Mouse (Mus musculus) urinary bladder, postnatal 36 days (tissue): ENCODE data around the gene Cog5.

Experiments used
- DNase-seq, 2 experiments: peaks; one replicate each; pipeline ENCODE4 v3.0.0; 2022; ENCODE audit warnings: low spot score in 2 of 2, mixed read lengths in 1 of 2

Gene Cog5

DNA sequence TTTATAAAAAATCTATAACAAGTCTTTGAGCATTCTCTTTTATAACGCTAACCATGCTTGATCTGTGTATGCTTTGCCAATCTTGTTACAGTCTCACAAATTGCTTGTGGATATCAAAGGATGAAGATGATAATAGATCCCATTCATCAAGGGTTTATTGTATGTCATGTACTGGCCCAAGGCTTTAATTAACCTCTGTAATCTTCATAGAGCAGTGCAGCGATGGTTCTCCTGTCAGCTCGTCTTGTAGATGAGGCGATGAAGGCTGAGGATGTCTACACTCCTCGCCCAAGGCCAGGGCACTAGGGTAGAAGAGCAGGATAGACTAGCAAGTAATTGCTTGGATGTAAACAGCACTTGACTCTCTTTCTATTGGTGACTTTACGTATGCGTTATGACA lies 164.9 kb downstream of the Cog5 start:
- no peak for DNase-seq

DNA sequence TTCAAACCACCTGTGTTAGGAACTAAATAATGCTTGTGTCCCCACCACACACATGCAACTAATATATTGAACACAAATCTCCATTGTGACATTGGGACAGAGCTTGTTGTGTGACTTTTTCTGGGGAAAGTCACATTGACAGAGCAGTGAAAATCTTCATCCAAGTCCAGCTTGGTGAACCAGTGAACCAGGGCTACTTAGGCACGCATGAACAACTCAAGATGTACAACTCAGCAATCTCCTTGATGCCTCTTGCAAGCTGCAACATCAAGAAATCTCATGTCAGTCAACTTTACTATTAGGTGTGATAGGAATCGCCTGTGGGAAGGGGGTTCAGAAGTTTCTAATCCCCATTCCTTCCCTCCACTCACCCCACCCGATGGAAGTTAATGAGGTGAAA lies 169.0 kb downstream of the Cog5 start:
- DNase-seq, result no peak

DNA sequence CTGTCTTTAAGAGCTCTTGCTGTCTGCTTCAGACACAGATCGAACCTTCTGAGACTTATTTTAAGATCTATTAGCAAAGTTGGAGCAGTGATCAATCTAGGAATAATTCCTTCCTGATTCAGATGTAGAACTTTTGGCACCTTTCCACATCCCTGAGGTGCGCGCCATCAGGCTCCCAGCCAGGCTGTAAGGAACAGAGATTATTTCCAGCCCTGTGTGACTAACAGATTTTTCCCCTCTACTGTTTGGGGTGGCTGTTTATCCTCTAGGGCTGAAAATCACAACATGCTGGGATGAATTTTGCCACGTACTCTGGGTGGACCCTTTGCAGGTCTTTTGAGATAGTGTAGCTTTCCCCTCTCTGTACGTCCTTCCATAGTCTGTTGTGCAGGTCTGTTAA lies 170.2 kb downstream of the Cog5 start:
- no peak for DNase-seq

DNA sequence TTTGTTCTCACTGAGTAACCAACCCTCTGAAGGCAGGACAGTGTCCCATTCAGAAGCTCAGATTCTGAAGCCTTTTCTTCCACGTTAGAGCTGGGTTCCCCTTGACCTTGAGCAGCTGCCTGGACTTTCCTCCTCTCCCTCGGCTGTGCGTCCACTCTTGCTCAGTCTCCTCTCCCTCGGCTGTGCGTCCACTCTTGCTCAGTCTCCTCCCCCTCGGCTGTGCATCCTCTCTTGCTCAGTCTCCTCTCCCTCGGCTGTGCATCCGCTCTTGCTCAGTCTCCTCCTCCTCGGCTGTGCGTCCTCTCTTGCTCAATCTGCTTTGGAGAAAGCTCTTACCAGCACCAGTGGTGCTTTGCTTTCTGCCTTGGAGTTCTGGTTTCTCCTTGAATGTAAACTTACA lies 171.2 kb downstream of the Cog5 start:
- DNase-seq, result no peak

DNA sequence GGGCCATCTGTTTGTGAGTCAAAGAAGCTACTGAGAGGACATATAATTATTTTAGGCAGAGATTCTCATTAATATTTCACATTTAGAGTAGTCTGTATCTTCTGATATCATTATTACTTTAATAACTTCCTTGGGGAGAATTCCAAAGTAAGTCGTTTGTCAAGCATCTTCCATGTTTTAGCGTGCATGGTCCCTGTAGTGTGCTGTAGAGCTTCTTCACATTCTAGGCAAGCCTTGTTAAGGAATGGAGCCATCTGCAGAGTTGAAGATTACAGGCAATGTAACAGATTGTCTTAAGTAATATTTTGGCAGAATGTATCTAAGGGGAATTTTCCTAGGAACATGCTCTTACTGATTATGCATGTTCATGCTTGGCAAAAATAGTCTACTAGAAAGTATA lies 171.8 kb downstream of the Cog5 start:
- DNase-seq, result no peak

DNA sequence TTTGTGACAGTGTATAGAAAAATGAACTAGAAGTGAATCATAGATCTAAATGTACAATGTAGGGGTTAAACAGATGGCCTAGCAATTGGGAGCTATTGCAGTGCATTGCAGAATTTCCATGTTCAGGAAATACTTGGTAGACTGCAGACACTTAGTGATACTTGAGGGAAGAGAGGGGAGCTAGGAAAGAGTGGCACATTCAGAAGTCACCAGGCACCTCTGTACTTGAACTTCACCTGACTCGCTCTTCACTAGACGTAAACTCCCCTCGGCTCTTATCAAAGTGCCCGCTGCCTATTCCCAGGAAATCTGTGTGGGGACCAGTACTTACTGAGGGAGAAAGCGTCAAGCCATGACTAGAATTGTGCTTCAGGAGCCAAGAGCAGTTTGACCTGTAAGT lies 180.8 kb downstream of the Cog5 start:
- no peak for DNase-seq

DNA sequence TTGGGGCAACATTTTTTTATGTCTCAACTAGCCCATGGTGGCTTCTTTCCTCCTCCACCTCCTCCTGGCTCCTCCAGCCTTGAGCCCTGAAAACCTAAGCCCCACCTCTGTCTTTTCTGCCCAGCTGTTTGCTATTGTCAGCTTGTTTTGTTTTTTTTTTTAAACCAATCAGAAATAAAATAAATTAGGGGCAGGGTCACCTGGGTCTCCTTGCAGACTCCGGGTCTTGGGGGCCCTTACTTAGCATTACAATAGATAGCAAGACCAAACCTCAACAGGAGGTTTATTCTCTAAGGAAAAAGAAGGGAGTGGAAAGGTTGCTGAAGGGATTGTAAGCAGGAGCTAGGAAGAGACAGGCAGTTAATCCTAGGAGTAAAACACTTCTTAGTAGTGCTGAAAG lies 181.5 kb downstream of the Cog5 start:
- DNase-seq, result no peak

DNA sequence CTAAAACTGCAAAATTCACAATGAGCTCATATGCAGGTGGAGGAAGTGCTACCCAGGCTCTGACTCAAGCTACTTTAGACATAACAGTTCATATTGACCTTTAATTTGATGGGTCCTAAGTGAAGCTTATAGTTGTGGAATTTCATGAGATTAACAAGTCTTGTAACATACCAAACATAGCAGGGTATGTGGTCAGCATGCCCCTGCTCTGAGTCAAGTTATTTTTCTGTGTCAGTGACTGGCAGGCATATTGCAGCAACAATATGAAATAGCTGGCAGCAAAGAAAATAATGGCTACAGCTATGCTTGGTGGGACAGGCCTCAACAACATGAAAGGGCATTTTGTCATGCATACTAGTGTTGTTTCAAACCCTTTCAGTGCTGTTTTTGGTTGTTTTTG lies 183.9 kb downstream of the Cog5 start:
- no peak for DNase-seq

DNA sequence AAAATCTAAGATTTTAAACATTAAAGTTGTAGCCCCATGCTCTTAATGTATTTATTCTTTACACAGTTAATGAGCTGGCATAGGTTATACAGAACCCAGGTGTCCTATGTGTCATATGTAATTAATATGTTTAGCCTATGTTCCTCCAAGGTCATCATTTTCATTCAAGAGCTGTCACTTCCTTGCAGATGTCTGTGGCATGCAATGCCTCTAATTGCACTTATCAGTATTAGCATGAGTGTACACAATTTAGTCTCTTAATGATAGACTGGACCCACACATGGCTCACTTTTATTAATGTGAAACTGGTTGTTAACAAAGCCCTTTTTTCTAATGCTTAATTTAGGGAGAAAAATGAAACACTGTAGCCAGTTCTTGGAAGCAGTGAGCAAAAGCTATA lies 184.6 kb downstream of the Cog5 start:
- no peak for DNase-seq

DNA sequence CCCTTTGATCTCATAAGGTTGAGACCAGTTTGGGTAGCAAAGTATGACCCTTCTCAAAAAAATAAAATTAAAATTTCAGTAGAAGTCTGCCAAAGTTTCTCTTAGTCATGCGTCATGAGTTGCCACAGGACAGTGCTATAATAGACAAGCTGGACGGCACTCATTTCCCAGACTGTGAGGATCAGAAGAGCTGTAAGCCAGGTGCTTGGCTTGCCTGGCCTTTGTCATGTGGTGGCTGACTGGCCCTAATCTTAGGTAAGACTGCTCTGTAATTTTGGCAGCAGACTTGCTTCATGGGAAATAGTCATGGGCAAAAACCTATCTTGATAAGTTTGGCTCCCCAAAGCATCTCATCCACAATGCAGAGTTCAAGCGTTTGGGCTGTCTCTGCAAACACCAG lies 191.4 kb downstream of the Cog5 start:
- no peak for DNase-seq

DNA sequence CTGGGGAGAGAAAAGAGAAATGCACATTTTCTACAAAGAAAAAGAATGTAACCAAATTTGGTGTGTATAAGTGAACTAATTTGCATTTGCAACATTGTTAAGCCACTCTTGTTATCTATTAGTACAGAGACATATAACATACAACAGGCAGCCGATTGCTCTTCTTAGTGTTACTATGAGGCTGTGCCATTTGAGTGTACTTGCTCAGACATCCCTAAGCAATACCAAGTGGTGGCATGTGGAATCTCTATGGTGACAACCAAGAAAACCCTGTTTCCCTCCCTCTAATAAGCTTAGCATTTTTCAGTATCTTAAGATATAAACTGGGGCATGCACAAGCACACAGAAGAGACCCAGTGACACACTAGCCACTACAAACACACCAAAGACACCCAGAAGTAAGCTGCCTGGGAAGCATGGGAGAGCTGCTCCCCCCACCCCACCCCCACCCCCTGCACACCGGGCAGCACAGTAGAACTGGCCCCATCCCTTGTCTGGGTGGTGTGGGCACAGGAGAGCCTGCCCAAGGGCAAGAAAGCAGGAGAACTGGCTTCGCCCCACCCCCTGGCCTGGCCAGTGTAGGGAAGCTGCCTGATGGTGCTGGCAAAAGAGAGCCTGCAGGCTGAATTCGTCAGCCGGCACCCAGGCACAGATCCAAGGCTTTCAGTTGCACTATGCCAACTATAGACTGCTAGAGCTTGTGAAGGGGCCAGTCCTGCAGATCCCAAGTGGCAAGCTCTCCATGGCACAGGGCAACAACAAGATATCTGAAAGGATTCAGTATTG lies 194.2 kb downstream of the Cog5 start:
- peak in 1 of 2 experiments; percentile 40 for DNase-seq

DNA sequence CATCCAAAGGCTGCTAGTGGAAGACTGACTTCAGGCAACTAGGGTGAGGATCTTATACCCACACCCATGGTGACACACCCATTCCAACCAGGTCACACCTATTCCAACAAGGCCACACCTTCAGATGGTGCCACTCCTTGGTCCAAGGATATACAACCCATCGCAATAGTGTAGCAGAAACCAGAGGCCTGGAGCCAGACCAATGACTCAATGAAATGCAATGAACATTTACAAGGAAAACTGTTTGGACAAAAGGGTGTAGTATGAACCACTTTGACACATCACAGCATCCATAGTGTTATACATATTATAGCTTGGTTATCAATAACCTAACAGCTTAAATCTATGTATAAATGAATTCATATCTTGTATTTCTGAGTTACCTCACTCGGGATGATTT lies 194.9 kb downstream of the Cog5 start:
- no peak for DNase-seq

DNA sequence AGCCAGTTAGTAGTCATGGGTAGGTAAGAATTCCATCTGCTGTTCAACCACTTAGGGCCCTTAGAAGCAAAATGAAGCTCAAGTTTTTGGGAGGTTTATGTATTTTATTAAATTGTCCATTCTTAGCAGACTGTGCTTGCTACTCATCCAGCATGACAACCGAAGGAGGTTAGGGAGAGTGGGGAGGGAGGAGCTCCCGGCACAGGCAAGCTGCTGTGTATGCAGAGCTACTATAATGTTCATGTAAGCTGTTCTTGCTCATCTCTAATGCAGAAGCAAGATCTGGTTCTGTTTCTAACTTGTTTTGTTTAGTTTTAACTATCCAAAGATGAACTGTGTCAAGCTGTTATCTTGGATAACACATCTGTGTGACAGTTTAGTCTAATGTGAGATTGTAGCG lies 199.4 kb downstream of the Cog5 start:
- no peak for DNase-seq

DNA sequence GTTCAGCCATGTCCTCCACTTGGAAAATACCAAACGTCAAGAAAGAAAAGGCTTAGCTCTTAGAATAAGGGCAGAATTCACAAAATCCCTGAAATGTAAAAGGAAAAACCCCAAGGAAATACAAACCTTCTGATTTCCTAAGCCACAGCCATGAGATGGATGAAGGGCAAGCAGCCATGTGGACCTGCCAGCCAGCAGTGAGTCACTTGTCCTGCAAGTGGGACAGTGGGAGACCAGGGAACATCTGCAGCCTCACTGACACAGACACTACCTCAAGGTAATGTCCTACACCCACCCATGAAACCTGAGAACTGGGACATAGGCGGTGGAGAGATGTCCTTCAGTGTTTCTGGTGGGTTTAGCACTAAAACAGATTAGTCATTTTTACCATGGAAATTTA lies 200.1 kb downstream of the Cog5 start:
- no peak for DNase-seq

DNA sequence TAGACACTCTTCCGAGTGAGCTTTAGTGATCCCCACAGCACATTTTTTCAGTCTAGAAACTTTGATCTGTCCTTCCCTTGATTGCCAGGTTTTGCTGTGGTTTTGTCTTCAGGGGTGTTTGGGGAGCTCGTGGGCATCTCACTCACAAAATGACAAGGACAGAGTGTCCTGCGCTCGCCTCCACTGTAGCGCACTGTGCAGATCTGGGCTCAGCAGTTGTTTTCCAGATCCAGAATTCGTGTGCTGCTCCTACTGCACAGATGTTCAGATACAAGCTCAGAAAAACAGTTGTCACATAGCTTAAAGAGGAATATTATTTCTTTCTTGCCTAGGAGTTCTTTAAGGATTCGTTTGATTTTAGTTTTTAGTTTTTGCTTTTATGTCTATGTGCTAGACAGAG lies 203.1 kb downstream of the Cog5 start:
- no peak for DNase-seq

DNA sequence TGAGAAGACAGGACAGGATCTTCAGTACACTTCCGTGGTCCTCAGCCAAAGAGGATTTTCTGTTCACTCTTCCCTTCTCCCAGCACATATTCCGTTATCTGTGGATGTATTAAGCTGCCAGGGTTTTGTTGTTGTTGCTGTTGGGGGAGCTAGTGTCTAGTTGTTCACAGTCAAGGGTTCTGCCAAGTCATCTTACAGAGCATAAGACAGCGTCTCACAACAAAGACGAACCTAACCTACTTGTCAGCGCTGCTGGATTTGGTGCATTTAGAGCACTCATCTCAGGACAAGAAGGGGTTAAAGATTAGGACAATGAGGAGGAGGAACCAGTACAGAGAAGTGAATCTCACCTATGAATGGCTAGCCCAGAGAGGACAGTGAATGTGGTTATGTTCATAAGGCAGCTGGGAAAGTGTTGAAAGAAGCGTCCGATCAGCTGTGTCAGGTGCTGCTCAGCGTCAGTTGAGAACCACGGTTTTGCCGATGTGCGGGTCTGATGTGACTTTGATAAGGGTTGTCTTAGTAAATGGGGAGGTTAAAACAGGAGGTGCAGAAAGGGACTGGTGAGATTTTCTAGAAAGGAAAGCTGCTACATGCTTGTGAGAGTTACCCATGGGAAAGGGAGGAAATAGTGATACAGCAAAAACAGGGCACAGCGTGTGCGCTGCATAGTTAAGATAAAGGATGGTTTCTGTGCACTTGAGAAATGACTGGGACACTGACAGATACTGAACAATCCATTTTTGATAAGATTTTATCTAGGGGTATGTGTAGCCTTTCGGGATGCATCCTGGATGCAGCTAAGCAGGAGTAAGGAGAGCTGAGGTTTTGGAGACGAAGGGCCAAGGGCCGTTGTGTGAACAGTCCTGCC lies 208.2 kb downstream of the Cog5 start:
- no peak for DNase-seq

DNA sequence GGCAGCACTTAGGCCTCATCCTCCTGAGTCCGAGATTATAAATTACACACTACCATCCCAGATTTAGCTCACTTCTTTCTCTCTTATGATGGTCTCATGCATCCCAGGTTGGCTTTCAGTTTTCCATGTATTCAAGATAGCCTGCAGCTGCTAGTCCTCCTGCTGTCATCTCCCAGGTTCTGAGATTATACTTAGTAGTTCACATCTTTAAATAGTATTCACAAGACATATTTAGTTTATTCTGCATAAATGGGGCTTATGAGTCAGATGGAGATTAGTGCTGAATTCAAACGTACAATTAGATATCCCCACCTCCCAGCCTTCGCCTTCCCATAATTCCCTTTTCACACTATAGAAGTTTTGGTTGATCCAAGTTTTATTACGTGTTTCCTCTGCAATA lies 222.1 kb downstream of the Cog5 start:
- DNase-seq, result no peak

DNA sequence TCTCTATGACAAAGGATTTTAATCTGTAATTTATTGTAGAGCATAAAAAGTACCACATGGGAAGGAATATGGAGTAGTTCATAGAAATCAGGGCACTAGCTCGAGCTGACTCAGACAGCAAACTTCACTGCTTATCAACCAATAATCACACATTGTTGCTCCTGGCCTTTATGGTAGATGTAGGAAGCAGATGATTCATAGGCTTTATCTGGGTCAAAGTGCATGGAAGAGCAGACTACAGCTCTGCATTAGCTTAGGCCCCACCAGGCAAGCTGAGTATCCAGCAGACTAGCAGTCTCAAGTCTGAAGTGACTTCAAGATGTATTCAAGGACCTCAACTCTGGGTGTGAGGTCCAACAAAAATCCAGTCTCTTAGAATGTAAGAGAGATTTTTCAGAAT lies 228.1 kb downstream of the Cog5 start:
- peak in 1 of 2 experiments; percentile 6 for DNase-seq

DNA sequence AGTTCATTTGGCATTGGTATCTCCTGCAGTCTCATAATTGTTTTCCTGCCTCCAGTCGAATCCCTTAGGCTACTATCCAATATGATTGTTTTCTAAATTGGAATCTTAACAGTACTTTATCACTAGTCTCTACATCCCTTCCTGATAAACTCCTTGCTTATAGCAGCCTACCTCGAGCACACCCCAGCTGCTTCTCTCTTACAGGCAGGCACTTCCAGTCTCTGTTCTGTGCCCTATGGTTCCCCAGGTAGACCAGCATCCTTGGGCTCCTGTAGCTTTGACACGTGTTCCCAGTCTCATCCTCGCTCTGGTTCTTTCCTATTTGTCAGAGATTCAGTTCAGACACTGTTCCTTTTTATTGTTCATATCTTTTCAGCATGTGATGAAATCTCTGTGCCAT lies 229.7 kb downstream of the Cog5 start:
- DNase-seq, result no peak

DNA sequence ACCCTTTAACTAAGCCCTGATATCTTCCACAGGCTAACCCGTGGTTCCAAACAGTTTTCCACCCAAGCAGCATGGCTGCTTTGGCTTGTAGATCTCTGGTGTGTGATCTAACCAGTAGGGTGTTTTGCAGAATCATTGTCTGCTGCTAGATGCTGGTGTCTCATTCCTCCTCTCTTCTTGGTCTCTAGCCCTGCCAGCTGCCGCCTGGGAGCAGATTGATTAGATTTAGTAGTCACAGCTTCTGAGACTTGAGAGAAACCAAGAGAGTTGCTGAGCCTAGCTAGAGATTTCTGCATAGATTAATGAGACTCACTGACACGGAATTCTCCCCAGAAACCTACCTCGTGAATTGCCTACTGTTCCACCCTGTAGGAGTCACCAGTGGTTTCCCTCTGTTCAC lies 230.4 kb downstream of the Cog5 start:
- no peak for DNase-seq

DNA sequence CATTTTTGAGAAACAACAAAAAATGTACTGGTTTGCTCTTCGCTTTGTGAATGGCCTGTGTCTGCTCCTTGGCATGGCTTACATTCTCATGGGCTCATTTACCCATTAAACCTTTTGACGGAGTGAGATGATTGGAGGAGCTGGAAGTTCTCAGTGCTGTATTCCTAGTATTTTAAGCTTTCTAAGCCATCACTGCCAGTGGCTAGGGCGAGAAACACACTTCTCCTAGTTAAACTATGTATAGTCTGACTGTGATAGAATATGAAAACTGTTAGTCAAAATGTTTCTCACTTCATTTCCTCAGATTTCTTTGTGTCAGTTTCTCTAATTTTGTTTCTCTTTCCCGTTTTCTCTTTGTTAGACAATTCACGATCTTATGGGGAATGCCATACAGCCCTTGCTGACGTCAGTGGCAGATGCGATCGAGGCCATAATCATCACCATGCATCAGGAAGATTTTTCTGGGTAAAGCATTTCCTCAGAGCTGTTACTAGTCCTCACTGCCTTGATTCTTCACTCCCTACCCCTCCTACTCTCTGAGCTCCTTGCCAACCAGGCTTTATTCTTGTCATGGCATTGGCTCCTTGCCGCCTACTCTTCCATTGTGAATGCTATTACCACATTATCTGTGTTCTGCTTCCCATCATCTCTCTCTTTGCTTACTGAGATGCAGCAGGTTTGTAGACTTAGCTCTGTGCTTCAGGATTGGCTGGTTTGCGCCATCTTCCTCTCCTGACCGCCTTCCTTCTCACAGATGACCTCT lies 231.4 kb downstream of the Cog5 start:
- DNase-seq, result no peak

DNA sequence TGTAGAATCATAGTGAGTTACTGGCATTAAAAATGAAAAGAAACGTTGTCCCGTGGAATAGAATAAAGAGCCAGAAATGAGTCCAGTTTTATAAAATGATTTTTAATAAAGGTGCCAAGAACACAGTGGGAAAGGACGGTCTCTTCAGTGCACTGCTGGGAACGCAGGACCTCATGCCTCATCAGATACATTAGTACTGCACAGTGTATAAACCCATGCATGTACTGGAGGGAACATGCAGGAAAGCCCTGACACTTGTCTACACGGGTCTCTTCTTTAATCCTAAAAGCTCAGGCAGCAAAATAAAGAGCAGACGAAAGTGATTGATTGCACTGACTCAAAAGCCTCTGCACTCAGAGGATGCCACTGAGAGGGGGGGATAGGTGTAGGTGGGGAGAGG lies 236.0 kb downstream of the Cog5 start:
- no peak for DNase-seq

DNA sequence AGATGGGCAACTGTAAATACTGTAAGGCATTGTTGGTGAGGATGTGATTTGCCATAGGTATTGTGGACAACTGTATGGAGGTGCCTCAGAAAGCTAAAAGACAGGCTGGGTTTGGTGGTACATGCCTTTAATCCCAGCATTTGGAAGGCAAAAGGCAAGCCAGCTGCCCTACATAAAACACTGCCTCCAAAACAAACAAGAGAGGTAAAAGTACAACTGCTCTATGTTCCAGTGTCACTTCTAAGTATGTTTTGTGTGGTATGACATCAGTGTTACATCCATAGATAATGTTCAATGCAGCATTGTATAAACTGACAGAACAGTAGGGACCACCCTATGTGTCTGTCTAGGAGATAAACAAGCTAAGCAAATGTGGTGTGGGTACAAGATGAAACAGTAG lies 237.4 kb downstream of the Cog5 start:
- no peak for DNase-seq
